Mouse (Mus musculus): ENCODE results near the gene Slc39a11.

Gene Slc39a11

GRCm38 (mm10) chr11:113296912-113297625 lies 352.8 kb downstream of the Slc39a11 start:
- intact Hi-C loops (cut with DNase I) = loop anchor here (2.0 to 5.0 kb wide), 4 partner anchors 115 to 335 kb away; partner anchors contain the start of gene Sstr2

GRCm38 (mm10) chr11:113296162-113296561 lies 353.7 kb downstream of the Slc39a11 start:
- intact Hi-C loops (cut with DNase I) = loop anchor here (2.0 to 5.0 kb wide), 4 partner anchors 116 to 336 kb away; partner anchors contain the start of gene Sstr2

GRCm38 (mm10) chr11:113294518-113294917 lies 355.4 kb downstream of the Slc39a11 start:
- intact Hi-C loops (cut with DNase I) = no loop called here

- intact Hi-C loops (cut with DNase I) = no loop called here
These were observed 356.8 kb downstream of the Slc39a11 start for GRCm38 (mm10) chr11:113292906-113293614.

- intact Hi-C loops (cut with DNase I) = no loop called here
These were observed 357.8 kb downstream of the Slc39a11 start for GRCm38 (mm10) chr11:113291781-113292714.

- intact Hi-C loops (cut with DNase I) = no loop called here
These were observed 359.0 kb downstream of the Slc39a11 start for GRCm38 (mm10) chr11:113290911-113291310.

GRCm38 (mm10) chr11:113284951-113285741 lies 364.7 kb downstream of the Slc39a11 start:
- intact Hi-C loops (cut with DNase I) = no loop called here

- intact Hi-C loops (cut with DNase I) = no loop called here
These were observed 366.5 kb downstream of the Slc39a11 start for GRCm38 (mm10) chr11:113283376-113283811.

GRCm38 (mm10) chr11:113278238-113278637 lies 371.6 kb downstream of the Slc39a11 start:
- intact Hi-C loops (cut with DNase I) = no loop called here

- intact Hi-C loops (cut with DNase I) = no loop called here
These were observed 372.8 kb downstream of the Slc39a11 start for GRCm38 (mm10) chr11:113277034-113277612.

GRCm38 (mm10) chr11:113276518-113276917 lies 373.4 kb downstream of the Slc39a11 start:
- intact Hi-C loops (cut with DNase I) = no loop called here

GRCm38 (mm10) chr11:113274037-113274436 lies 375.8 kb downstream of the Slc39a11 start:
- intact Hi-C loops (cut with DNase I) = no loop called here

GRCm38 (mm10) chr11:113271857-113272256 lies 378.0 kb downstream of the Slc39a11 start:
- intact Hi-C loops (cut with DNase I) = no loop called here

GRCm38 (mm10) chr11:113268831-113269319 lies 381.0 kb downstream of the Slc39a11 start:
- intact Hi-C loops (cut with DNase I) = no loop called here

GRCm38 (mm10) chr11:113267516-113268230 lies 382.2 kb downstream of the Slc39a11 start:
- intact Hi-C loops (cut with DNase I) = no loop called here

GRCm38 (mm10) chr11:113266706-113267105 lies 383.2 kb downstream of the Slc39a11 start:
- intact Hi-C loops (cut with DNase I) = no loop called here

- intact Hi-C loops (cut with DNase I) = no loop called here
These were observed 384.3 kb downstream of the Slc39a11 start for GRCm38 (mm10) chr11:113265567-113265966.

GRCm38 (mm10) chr11:113263971-113264370 lies 385.9 kb downstream of the Slc39a11 start:
- intact Hi-C loops (cut with DNase I) = no loop called here

GRCm38 (mm10) chr11:113262062-113262461 lies 387.8 kb downstream of the Slc39a11 start:
- intact Hi-C loops (cut with DNase I) = no loop called here

All from adrenal gland (tissue).